Mouse (Mus musculus) embryonic fibroblast, embryonic 13.5 days (primary cell): ENCODE data around the gene Edem1.

Source experiments
- CTCF ChIP-seq: IDR thresholded peaks from 2 replicates; pipeline ENCODE4 v1.5.1; 2011; ENCODE audit warnings: mild to moderate bottlenecking, control low read depth, low read length, moderate library complexity, borderline replicate concordance; ENCODE audit not compliant: insufficient read depth
- POLR2A ChIP-seq: IDR thresholded peaks from 2 replicates; pipeline ENCODE4 v1.6.1; 2011; ENCODE audit warnings: low read depth, mild to moderate bottlenecking, control low read depth, low read length, moderate library complexity

DNA sequence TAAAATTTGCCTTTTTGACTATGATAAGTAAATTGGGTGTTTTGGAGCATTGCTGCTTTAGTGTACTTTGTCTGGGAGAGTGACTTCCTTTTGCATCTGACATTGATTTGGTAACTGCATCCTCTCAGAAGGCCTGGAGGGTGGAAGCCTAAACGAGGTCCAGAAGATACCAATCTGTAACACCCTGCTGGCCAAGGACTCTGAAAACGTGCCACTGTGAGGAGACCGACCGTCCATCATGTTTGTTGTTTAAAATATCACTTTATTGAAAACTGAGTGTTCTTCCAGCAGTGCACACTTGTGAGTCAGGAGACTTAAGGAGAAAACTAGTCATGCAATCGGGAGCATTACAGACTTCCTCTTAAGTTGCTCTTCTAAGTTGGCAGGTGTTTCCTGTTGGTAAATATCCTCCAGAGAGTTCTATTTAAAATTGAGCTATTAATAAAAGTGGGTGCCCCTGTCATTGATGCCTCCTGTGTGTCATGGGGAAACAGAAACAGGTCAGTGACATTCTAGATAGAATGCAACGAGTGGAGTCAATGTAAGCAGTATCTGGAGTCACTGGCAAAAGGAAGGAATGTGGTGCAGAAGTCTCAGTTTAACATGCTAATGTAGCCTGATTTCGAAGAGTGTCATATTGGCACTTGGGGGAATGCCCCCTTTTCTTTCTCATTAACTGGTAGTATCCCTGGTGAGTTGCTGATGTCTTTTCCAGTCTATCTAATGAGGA is 3.5 kb upstream of the Edem1 start:
- TF ChIP-seq CTCF (no peak), POLR2A (no peak)
